Mouse (Mus musculus): ENCODE data around the gene Col5a1.

GRCm38 (mm10) chr2:27876724-27877504 is 9.3 kb upstream of the Col5a1 start:
- TF ChIP-seq CTCF (IDR thresholded peaks at IDR 0.05; ENCODE audit: control insufficient read depth, insufficient read depth, insufficient read length), result no peak
- no peak for TF ChIP-seq MYOG (IDR thresholded peaks at IDR 0.05; ENCODE audit: control insufficient read depth, extremely low read depth, insufficient read length)
- TF ChIP-seq FOSL1 (IDR thresholded peaks at IDR 0.05; ENCODE audit: insufficient read depth, low read length, poor library complexity, severe bottlenecking), result no peak

All from C2C12 (cell line).